27 mouse cellular contexts compared by ENCODE assay signal in the genomic region with DNA sequence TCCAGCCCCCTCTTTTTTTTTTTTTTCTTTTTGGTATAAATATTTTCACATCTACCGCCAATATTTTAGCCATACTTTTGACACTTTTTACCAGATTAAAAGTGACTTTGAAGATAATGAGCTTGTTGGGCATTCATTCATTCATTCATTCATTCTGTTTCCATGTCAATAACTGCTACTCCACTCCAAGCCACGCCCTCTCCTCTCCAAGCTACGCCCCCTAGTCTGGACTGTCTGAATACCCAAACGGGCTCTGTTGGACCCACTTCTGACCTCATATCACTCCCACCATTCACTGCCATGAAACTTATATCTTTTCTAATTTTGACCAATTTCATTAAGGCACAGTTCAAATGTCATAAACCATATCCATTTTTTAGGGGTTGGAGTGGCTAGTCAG. TPM values are rescaled to one million over a fixed set of nuclear protein-coding genes. Genes with fewer than 3 reads are reported as not detected.
"Had no signal": no experiment of that assay in that cellular context is flagged by ENCODE, and none has a peak within 500 bp of the region (broad histone marks: within the 10 kb centered on the region; RNA-seq: fewer than 3 reads in every experiment).

No protein-coding gene starts in this region.

- H3K27me3 ChIP-seq: heart, embryonic 15.5 days had no signal

- ATAC-seq: hindbrain, postnatal 0 days had no signal

- DNase-seq: gastrocnemius, postnatal 14 days; gastrocnemius, postnatal 36 days; heart, adult 11 months; heart, postnatal 14 days; heart, postnatal 36 days; kidney, adult 11 months; kidney, adult 2 months; kidney, adult 9 months; kidney, postnatal 14 days; kidney, postnatal 36 days; layer of hippocampus, adult 9-11 months; layer of hippocampus, postnatal 36 days; left cerebral cortex, postnatal 4 days had no signal

- H3K9ac ChIP-seq: hindbrain, embryonic 15.5 days; kidney, embryonic 15.5 days; limb, embryonic 13.5 days; limb, embryonic 15.5 days; liver, embryonic 12.5 days had no signal

- H3K27ac ChIP-seq: heart, embryonic 15.5 days; hindbrain, embryonic 13.5 days; hindbrain, embryonic 15.5 days; hindbrain, postnatal 0 days; kidney, embryonic 15.5 days; kidney, postnatal 0 days; limb, embryonic 13.5 days; limb, embryonic 15.5 days; liver, embryonic 12.5 days had no signal

- H3K36me3 ChIP-seq: heart, embryonic 10.5 days; heart, embryonic 12.5 days; heart, embryonic 15.5 days; hindbrain, embryonic 13.5 days; hindbrain, embryonic 15.5 days; kidney, embryonic 15.5 days; limb, embryonic 13.5 days; limb, embryonic 15.5 days; liver, embryonic 12.5 days had no signal

- H3K9me3 ChIP-seq: heart, embryonic 10.5 days; heart, embryonic 12.5 days; heart, embryonic 15.5 days; hindbrain, embryonic 13.5 days; hindbrain, embryonic 15.5 days; kidney, embryonic 15.5 days; limb, embryonic 13.5 days; limb, embryonic 15.5 days; liver, embryonic 12.5 days had no signal

RNA-seq across cellular contexts. Expression of a gene that starts 1.7 kb away (rescaled TPM):
- total RNA-seq: gastrocnemius, adult 18-20 months; gastrocnemius, adult 8-10 months; gastrocnemius, postnatal 36 days; heart, adult 8-10 months; heart, postnatal 36 days had no signal
